ENCODE assay signal across 12 mouse cellular contexts in the genomic region with DNA sequence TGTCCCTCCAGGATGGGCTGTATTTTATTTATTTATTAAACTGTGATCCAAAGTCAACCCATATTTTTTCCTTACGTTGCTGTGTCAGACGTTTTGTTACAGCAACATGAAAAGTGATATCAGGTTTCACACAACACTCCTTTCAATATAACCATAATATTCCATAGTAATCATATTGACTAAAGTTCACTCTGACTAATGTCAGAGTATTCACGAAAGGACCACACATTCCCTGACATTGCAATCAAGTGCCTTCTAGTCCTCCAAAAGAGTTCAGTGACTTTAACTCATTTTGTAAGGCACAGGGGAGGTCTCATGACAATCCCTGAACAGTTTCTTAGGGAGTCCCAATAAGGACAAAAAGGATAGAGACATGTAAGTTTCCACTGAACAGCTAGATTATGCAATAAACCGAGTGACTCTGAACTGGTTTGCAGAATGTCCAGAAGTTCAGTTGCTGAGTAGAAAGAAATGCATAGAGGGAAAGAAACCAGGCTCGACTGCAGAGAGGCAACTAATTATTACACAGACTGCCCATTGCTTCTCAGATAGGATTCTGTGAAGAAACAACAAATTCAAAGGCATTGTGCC. TPM values are rescaled to one million over a fixed set of nuclear protein-coding genes. Genes with fewer than 3 reads are reported as not detected.
DNase-seq lines count a peak whose midpoint lies in the region; ATAC-seq lines count a peak whose summit lies in the region.
"Had no signal": no experiment of that assay in that cellular context is flagged by ENCODE, and none has a peak within 500 bp of the region (broad histone marks: within the 10 kb centered on the region; RNA-seq: fewer than 3 reads in every experiment).

No protein-coding gene starts in this region.

- DNase-seq in frontal cortex, adult 2 months (ENCODE audit: extremely low spot score in 1 of 2, low spot score in 1 of 2): no peak
- no peak for DNase-seq in limb, embryonic 10.5 days (ENCODE audit: low spot score)
- DNase-seq in large intestine, adult 2 months (ENCODE audit: low read depth, low spot score): peak; percentile 11
- DNase-seq in skeletal muscle tissue, adult 2 months (ENCODE audit: low read depth, low spot score): peak; percentile 35
- no peak for DNase-seq in gastrocnemius, adult 18-20 months (ENCODE audit: low spot score)
- DNase-seq in cerebellum, postnatal 14 days: no peak
- DNase-seq: right cerebral cortex, postnatal 25 days had no signal

- no peaks in the 10 kb centered on the region for H3K4me1 ChIP-seq in limb, embryonic 15.5 days
- H3K4me1 ChIP-seq in limb, embryonic 10.5 days: no peaks in the 10 kb centered on the region

- H3K9ac ChIP-seq in limb, embryonic 15.5 days: no peak overlapping the region
- H3K9ac ChIP-seq: heart, embryonic 13.5 days had no signal

- H3K36me3 ChIP-seq in limb, embryonic 15.5 days: no peaks in the 10 kb centered on the region
- H3K36me3 ChIP-seq in limb, embryonic 10.5 days: no peaks in the 10 kb centered on the region
- H3K36me3 ChIP-seq: heart, embryonic 13.5 days had no signal

- H3K4me3 ChIP-seq in limb, embryonic 15.5 days: no peak overlapping the region
- H3K4me3 ChIP-seq in limb, embryonic 10.5 days: no peak overlapping the region
- H3K4me3 ChIP-seq: heart, embryonic 13.5 days had no signal

- peak overlapping the region; percentile 54; the same call in 1 of the 2 replicates for H3K27ac ChIP-seq in limb, embryonic 15.5 days
- no peak overlapping the region for H3K27ac ChIP-seq in limb, embryonic 10.5 days
- H3K27ac ChIP-seq: heart, embryonic 13.5 days had no signal

- no peaks in the 10 kb centered on the region for H3K27me3 ChIP-seq in limb, embryonic 15.5 days
- no peaks in the 10 kb centered on the region for H3K27me3 ChIP-seq in limb, embryonic 10.5 days (ENCODE audit: low read depth, poor library complexity, severe bottlenecking)
- H3K27me3 ChIP-seq: heart, embryonic 13.5 days had no signal

- 0 out of 2 replicates have a peak, but pooled peaks have one; percentile 20 for ATAC-seq in frontal cortex, adult (ENCODE audit: low TSS enrichment)
- ATAC-seq in limb, embryonic 15.5 days (ENCODE audit: insufficient number of reproducible peaks, low FRiP score, low TSS enrichment, low read depth): no peak
- ATAC-seq: forebrain, embryonic 16.5 days had no signal

- 65% methylated on average over 5 of the region's 5 CpGs for WGBS in limb, embryonic 15.5 days
- 83% methylated on average over 5 of the region's 5 CpGs for whole genome bisulfite sequencing in limb, embryonic 10.5 days
- WGBS in large intestine, adult 2 months: 28% methylated on average over 5 of the region's 5 CpGs

- no peaks in the 10 kb centered on the region for H3K9me3 ChIP-seq in limb, embryonic 15.5 days
- H3K9me3 ChIP-seq in limb, embryonic 10.5 days (replicated peaks): no peaks in the 10 kb centered on the region
- H3K9me3 ChIP-seq: heart, embryonic 13.5 days had no signal

- H3K4me2 ChIP-seq in limb, embryonic 15.5 days: no peak overlapping the region
- H3K4me2 ChIP-seq: heart, embryonic 13.5 days had no signal

RNA-seq across cellular contexts. Expression of gene Agmo, which starts 0.4 kb away (rescaled TPM):
- 6.0 and 8.1 TPM in 2 replicates for polyA plus RNA-seq in frontal cortex, adult 2 months (2012; rRNA removed)
- 1.0 and 1.4 TPM in 2 replicates for polyA plus RNA-seq in limb, embryonic 15.5 days (2015; fragmentation: Nextera tagmentation; extraction: Ambion mirVana)
- 0.14 and 0.15 TPM in 2 replicates for polyA plus RNA-seq in limb, embryonic 10.5 days (2016; fragmentation: Nextera tagmentation; extraction: Ambion mirVana)
- 10.2 and 34.0 TPM in 2 replicates for polyA plus RNA-seq in large intestine, adult 2 months (2012; rRNA removed)
- 1 to 10 TPM; 1.3 to 1.6 TPM for total RNA-seq in gastrocnemius, adult 18-20 months (2021)
- total RNA-seq: neutrophil, adult 5-6 weeks had no signal

Comparison
In these comparisons a context has a peak if more than half of its experiments do, and no peak if none do; other contexts are left out.
1. DNase-seq: peak in large intestine, adult 2 months (single experiment) and skeletal muscle tissue, adult 2 months (single experiment); none in frontal cortex, adult 2 months (0 of 2), limb, embryonic 10.5 days (single experiment), gastrocnemius, adult 18-20 months (single experiment) and cerebellum, postnatal 14 days (0 of 2).